Mouse (Mus musculus): Measurements from ENCODE around the gene Hmgn3. TPM values are rescaled to one million over a fixed set of nuclear protein-coding genes. Genes with fewer than 3 reads are reported as not detected.
"Not testable (repeated sequence)": the region's sequence is repeated elsewhere in the genome, so short reads cannot be mapped to it uniquely, and the experiment has no call there.

Gene Hmgn3
- 87.0 and 89.6 TPM in 2 replicates for polyA plus RNA-seq (2015; fragmentation: Nextera tagmentation; extraction: Ambion mirVana)

GRCm38 (mm10) chr9:83146446-83147188 lies at the start of gene Hmgn3:
TSS of gene Hmgn3 (minus strand) at chr9:83146685.
- H3K36me3 ChIP-seq: no peaks in the 10 kb centered on the region
- peaks cover 5% of the 10 kb centered on the region; the same call in 1 of the 2 replicates for H3K4me1 ChIP-seq
- WGBS: 8% methylated on average over 28 of the region's 28 CpGs
- peak within 1 kb of the TSS; percentile 77 for H3K27ac ChIP-seq
- peak; percentile 98 for ATAC-seq (ENCODE audit: borderline replicate concordance, extremely low read depth, low FRiP score, low TSS enrichment)
- H3K27me3 ChIP-seq: no peaks in the 10 kb centered on the region
- H3K9me3 ChIP-seq: no peaks in the 10 kb centered on the region
- H3K4me3 ChIP-seq: peak within 1 kb of the TSS; percentile 60
- peak within 1 kb of the TSS; percentile 99 for H3K4me2 ChIP-seq
- peak within 1 kb of the TSS; percentile 47 for H3K9ac ChIP-seq

- no peak for ATAC-seq (ENCODE audit: borderline replicate concordance, extremely low read depth, low FRiP score, low TSS enrichment)
- H3K9me3 ChIP-seq: no peaks in the 10 kb centered on the region
- WGBS: 70% methylated on average over 10 of the region's 10 CpGs
- no peaks in the 10 kb centered on the region for H3K36me3 ChIP-seq
- no peak overlapping the region for H3K4me3 ChIP-seq
- no peak overlapping the region for H3K27ac ChIP-seq
- H3K4me1 ChIP-seq: no peaks in the 10 kb centered on the region
- no peak overlapping the region for H3K4me2 ChIP-seq
- no peak overlapping the region for H3K9ac ChIP-seq
- no peaks in the 10 kb centered on the region for H3K27me3 ChIP-seq
These were observed 49.3 kb upstream of the Hmgn3 start for GRCm38 (mm10) chr9:83195765-83196164.

- H3K27me3 ChIP-seq: no peaks in the 10 kb centered on the region
- H3K9me3 ChIP-seq: no peaks in the 10 kb centered on the region
- WGBS: 65% methylated on average over 6 of the region's 6 CpGs
- H3K4me1 ChIP-seq: no peaks in the 10 kb centered on the region
- no peak for ATAC-seq (ENCODE audit: borderline replicate concordance, extremely low read depth, low FRiP score, low TSS enrichment)
- no peak overlapping the region for H3K4me3 ChIP-seq
- H3K27ac ChIP-seq: no peak overlapping the region
- H3K4me2 ChIP-seq: no peak overlapping the region
- no peaks in the 10 kb centered on the region for H3K36me3 ChIP-seq
- H3K9ac ChIP-seq: no peak overlapping the region
These were observed 48.5 kb upstream of the Hmgn3 start for GRCm38 (mm10) chr9:83195007-83195406.

- 75% methylated on average over 2 of the region's 2 CpGs for WGBS
- Histone ChIP-seq H3K4me1 (no peaks in the 10 kb centered on the region), H3K9me3 (no peaks in the 10 kb centered on the region), H3K9ac (no peak overlapping the region), H3K4me2 (no peak overlapping the region), H3K27me3 (no peaks in the 10 kb centered on the region), H3K36me3 (no peaks in the 10 kb centered on the region), H3K4me3 (no peak overlapping the region), H3K27ac (no peak overlapping the region)
- no peak for ATAC-seq (ENCODE audit: borderline replicate concordance, extremely low read depth, low FRiP score, low TSS enrichment)
These were observed 41.3 kb upstream of the Hmgn3 start for GRCm38 (mm10) chr9:83187752-83188151.

- peak; percentile 62 for ATAC-seq (ENCODE audit: borderline replicate concordance, extremely low read depth, low FRiP score, low TSS enrichment)
- peak overlapping the region; percentile 99 for H3K4me2 ChIP-seq
- 4% methylated on average over 53 of the region's 53 CpGs for WGBS
- H3K4me1 ChIP-seq: peaks cover 5% of the 10 kb centered on the region; the same call in 1 of the 2 replicates
- H3K27ac ChIP-seq: peak overlapping the region; percentile 77
- H3K9ac ChIP-seq: peak overlapping the region; percentile 47
- H3K9me3 ChIP-seq: no peaks in the 10 kb centered on the region
- H3K36me3 ChIP-seq: no peaks in the 10 kb centered on the region
- no peaks in the 10 kb centered on the region for H3K27me3 ChIP-seq
- H3K4me3 ChIP-seq: peak overlapping the region; percentile 60
These were observed 667 bp downstream of the Hmgn3 start for GRCm38 (mm10) chr9:83145591-83146445.

- H3K27me3 ChIP-seq: no peaks in the 10 kb centered on the region
- no peaks in the 10 kb centered on the region for H3K4me1 ChIP-seq
- no peak overlapping the region for H3K4me2 ChIP-seq
- no peak overlapping the region for H3K4me3 ChIP-seq
- no peak for ATAC-seq (ENCODE audit: borderline replicate concordance, extremely low read depth, low FRiP score, low TSS enrichment)
- H3K36me3 ChIP-seq: no peaks in the 10 kb centered on the region
- H3K9me3 ChIP-seq: no peaks in the 10 kb centered on the region
- 84% methylated on average over 4 of the region's 4 CpGs for WGBS
- H3K9ac ChIP-seq: no peak overlapping the region
- H3K27ac ChIP-seq: no peak overlapping the region
These were observed 16.7 kb downstream of the Hmgn3 start for GRCm38 (mm10) chr9:83129831-83130230.

- H3K27me3 ChIP-seq: no peaks in the 10 kb centered on the region
- H3K9ac ChIP-seq: no peak overlapping the region
- H3K4me3 ChIP-seq: no peak overlapping the region
- no peaks in the 10 kb centered on the region for H3K4me1 ChIP-seq
- no peak overlapping the region for H3K27ac ChIP-seq
- H3K9me3 ChIP-seq: no peaks in the 10 kb centered on the region
- WGBS: 31% methylated on average over 7 of the region's 7 CpGs
- no peak for ATAC-seq (ENCODE audit: borderline replicate concordance, extremely low read depth, low FRiP score, low TSS enrichment)
- no peak overlapping the region for H3K4me2 ChIP-seq
- H3K36me3 ChIP-seq: no peaks in the 10 kb centered on the region
These were observed 18.6 kb downstream of the Hmgn3 start for GRCm38 (mm10) chr9:83127840-83128239.

- not testable (repeated sequence) for H3K4me1 ChIP-seq; H3K4me2 ChIP-seq; H3K27ac ChIP-seq; H3K4me3 ChIP-seq; H3K36me3 ChIP-seq; H3K27me3 ChIP-seq; H3K9me3 ChIP-seq; H3K9ac ChIP-seq; ATAC-seq (ENCODE audit: borderline replicate concordance, extremely low read depth, low FRiP score, low TSS enrichment)
- WGBS: 89% methylated on average over 6 of the region's 6 CpGs
These were observed 20.0 kb downstream of the Hmgn3 start for GRCm38 (mm10) chr9:83126482-83126881.

GRCm38 (mm10) chr9:83119211-83119610 lies 27.3 kb downstream of the Hmgn3 start:
- ATAC-seq (ENCODE audit: borderline replicate concordance, extremely low read depth, low FRiP score, low TSS enrichment): no peak
- no peak overlapping the region for H3K4me3 ChIP-seq
- no peaks in the 10 kb centered on the region for H3K27me3 ChIP-seq
- no peak overlapping the region for H3K4me2 ChIP-seq
- H3K4me1 ChIP-seq: no peaks in the 10 kb centered on the region
- no peaks in the 10 kb centered on the region for H3K36me3 ChIP-seq
- H3K9ac ChIP-seq: no peak overlapping the region
- 59% methylated on average over 2 of the region's 2 CpGs for WGBS
- no peak overlapping the region for H3K27ac ChIP-seq
- H3K9me3 ChIP-seq: no peaks in the 10 kb centered on the region

GRCm38 (mm10) chr9:83117486-83117885 lies 29.0 kb downstream of the Hmgn3 start:
- no peak for ATAC-seq (ENCODE audit: borderline replicate concordance, extremely low read depth, low FRiP score, low TSS enrichment)
- no peaks in the 10 kb centered on the region for H3K4me1 ChIP-seq
- no peak overlapping the region for H3K4me2 ChIP-seq
- H3K27me3 ChIP-seq: no peaks in the 10 kb centered on the region
- H3K27ac ChIP-seq: no peak overlapping the region
- no peak overlapping the region for H3K9ac ChIP-seq
- 77% methylated on average over 7 of the region's 7 CpGs for WGBS
- H3K36me3 ChIP-seq: no peaks in the 10 kb centered on the region
- no peaks in the 10 kb centered on the region for H3K9me3 ChIP-seq
- H3K4me3 ChIP-seq: no peak overlapping the region

GRCm38 (mm10) chr9:83116774-83117474 lies 29.6 kb downstream of the Hmgn3 start:
- Histone ChIP-seq H3K36me3 (no peaks in the 10 kb centered on the region), H3K9me3 (no peaks in the 10 kb centered on the region), H3K9ac (no peak overlapping the region), H3K4me2 (no peak overlapping the region), H3K27me3 (no peaks in the 10 kb centered on the region), H3K4me1 (no peaks in the 10 kb centered on the region), H3K27ac (no peak overlapping the region), H3K4me3 (no peak overlapping the region)
- 89% methylated on average over 15 of the region's 15 CpGs for WGBS
- ATAC-seq (ENCODE audit: borderline replicate concordance, extremely low read depth, low FRiP score, low TSS enrichment): no peak

All from lung, embryonic 15.5 days (tissue).